Mouse (Mus musculus): Measurements from ENCODE around the gene Atg4a-ps.

Atg4a-ps gene

GRCm38 (mm10) chr3:103626481-103626880 lies 19.4 kb downstream of the Atg4a-ps start:
- DNase-seq (ENCODE audit: low spot score): no peak

- no peak for DNase-seq (ENCODE audit: low spot score)
These were observed 20.7 kb downstream of the Atg4a-ps start for GRCm38 (mm10) chr3:103625169-103625568.

DNA sequence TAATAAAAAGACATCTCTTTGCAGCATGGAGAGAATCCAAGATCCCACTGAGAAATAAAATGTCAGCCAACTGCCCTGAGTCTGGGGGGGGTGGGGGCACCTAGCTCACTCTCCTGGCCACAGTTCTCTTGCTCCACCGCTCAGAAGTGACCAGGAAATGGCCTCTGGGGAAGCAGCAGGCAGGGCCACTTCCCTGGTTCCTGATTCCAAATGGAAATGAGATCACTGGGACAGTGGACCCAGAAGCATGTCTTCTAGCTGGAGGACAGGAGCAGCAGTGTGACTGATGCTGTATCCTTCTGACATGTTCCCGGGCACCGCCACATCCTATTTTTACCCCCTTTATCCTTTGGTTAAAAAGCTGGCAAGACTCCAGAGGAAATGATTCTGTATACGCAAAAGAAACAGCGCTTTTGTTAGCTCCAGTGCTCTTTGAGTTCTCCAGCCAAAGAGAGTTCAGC lies 21.2 kb downstream of the Atg4a-ps start:
- no peak for DNase-seq (ENCODE audit: low spot score)

DNA sequence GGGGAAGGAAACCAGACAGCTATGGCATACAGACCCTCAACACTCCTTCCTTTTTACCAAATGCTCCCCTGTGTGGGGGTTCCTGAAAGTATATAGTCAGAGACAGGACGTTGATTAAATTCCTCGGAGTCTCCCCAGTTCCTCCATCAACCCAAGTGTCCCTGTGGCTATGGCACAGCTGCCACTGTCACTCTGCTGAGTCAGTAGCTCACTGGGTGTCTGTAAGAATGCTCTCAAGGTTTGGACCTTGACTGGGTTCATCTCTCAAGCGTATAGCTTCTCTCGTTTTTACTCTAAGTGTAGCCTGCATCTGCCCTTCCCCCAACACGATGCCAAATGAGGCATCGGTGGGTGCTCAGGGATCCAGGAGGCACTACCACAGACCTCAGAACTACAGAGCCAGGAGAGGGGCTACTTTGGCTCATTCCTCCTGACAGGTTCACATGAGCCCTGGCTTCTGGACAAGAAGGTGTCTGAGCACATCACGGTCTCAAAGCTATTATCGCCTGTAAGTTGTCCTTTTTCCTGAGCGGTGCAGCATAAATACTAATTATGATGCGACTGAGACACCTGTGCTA lies 21.9 kb downstream of the Atg4a-ps start:
- DNase-seq (ENCODE audit: low spot score): no peak

DNA sequence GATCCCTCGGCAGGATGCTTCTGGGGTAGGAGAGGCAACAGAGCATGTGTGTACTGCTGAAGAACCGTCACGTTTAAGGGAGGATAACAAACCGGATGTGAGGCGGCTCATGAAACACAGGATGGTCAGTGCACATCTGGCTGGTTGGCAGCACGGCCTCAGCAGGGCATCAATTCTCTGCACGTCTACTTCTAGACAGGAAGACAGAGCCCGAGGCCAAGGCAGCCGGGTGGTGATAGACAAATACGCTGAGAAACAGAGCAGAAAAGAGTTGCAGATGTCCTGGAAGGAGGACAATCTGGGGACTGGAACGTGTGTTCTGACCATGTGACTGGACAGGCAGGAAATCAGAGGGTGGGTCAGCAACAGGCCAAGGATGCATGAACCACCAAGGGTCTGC lies 25.8 kb downstream of the Atg4a-ps start:
- DNase-seq (ENCODE audit: low spot score): no peak

DNA sequence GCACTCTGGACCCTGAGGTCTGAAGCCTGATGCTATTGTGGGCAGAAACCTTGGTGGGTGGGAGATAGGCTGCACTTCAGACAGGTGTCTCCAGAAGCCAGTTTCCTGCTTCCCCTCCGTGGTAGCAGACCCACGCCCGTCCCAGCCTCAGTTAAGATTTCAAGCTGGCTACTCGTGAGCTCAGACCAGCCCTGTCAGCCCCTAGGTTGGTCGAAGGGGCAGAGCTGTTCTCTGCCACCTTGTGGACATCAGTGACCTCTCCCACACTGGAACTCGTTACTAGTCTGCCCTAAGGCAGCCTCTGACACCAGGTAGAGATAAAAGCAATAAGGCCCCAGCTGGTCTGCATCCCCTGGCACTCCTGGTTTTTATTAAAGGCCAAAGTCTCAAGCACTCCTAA lies 28.9 kb downstream of the Atg4a-ps start:
- no peak for DNase-seq (ENCODE audit: low spot score)

DNA sequence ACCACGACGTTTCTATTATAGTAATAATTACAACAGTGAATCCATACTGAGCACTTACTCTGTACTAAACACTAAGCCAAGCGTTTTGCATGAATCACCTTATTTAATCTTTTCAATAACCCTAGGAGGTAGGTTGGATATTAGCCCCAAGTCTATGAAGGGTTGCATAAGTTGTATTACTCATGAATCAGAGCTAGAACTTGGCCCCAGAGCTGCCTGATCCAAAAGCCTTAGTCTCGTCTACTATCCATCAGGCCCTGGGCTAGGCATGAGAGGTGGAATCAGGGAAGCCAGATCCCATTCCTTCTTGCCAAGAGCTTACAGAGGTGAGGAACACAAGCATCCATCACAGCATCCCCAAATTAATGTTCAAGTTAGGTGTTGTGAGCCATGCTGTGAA lies 30.2 kb downstream of the Atg4a-ps start:
- DNase-seq (ENCODE audit: low spot score): no peak

GRCm38 (mm10) chr3:103612636-103613355 lies 33.1 kb downstream of the Atg4a-ps start:
- peak; percentile 25 for DNase-seq (ENCODE audit: low spot score)

- DNase-seq (ENCODE audit: low spot score): no peak
These were observed 35.6 kb downstream of the Atg4a-ps start for GRCm38 (mm10) chr3:103610231-103610630.

- no peak for DNase-seq (ENCODE audit: low spot score)
These were observed 38.9 kb downstream of the Atg4a-ps start for GRCm38 (mm10) chr3:103606660-103607595.

GRCm38 (mm10) chr3:103606045-103606597 lies 39.7 kb downstream of the Atg4a-ps start:
- no peak for DNase-seq (ENCODE audit: low spot score)

DNA sequence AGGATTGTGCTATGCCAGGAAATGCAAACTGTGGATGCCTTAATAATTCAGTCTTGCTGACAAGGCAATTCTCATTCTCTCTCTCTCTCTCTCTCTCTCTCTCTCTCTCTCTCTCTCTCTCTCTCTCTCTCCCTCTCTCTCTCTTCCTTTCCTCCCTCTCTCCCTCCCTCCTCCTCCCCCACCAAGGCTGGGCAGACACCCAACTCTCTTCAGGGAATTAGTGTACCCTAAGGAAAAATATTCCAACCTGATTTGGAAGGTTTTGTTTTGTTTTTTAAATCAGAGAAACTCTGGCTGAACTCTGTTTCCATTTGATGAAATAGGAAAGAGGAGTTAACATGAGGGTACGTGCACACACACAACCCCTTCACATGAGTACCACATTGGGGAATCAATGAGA lies 44.3 kb downstream of the Atg4a-ps start:
- no peak for DNase-seq (ENCODE audit: low spot score)

DNA sequence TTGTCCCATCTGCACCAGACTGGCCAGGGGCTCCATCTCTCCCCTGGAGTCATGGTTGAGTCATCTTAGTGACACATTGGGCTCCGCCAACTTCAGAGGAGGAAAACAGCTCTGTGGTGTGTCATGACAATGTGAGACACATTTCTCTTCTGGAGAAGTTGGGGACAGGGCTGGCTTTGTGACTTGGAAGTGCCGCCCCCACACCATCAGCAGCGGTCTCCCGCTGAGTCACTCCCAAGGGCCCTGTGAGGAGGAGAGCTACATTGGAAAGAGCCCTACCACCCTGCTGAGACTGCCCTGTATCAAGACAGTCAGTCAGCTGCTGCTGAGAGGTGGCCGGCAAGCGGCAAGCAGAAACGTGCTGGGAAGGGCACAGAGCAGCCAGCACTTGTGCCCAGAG lies 44.9 kb downstream of the Atg4a-ps start:
- DNase-seq (ENCODE audit: low spot score): no peak

- DNase-seq (ENCODE audit: low spot score): no peak
These were observed 48.3 kb downstream of the Atg4a-ps start for GRCm38 (mm10) chr3:103597586-103597985.

DNA sequence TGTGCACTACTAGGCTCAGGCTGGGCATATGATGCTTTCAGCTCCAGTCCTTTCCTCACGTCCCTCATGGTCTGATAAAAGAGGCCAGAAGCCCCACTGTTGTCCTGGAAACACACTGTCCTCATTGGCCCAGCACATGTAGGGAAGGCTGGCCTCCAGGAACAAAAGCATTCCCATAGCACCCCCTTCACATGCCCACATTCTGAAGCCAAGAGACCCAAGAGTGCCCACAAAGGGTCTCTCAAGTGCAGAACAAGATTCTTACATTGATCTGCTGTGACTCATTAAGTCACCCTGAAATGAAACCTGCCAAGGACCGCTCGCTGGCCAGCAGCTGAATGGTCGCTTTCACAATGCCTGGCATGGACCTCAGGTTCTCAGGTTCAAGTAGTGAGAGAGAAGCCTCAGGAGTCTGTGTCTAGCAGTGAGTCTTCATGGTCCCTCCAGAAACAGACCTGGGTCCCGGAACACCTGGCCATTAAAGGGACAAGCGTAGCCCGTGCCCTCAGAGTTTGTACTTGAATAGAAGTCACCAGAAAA lies 50.5 kb downstream of the Atg4a-ps start:
- no peak for DNase-seq (ENCODE audit: low spot score)

Measured in layer of hippocampus, adult 9-10 months (tissue).